Mouse (Mus musculus) embryonic facial prominence, embryonic 15.5 days (tissue): ENCODE data around the gene Ccdc42. TPM values are rescaled to one million over a fixed set of nuclear protein-coding genes. Genes with fewer than 3 reads are reported as not detected.

ENCODE experiments used
- ATAC-seq: fragments of 200-750 bp; cut with Nextera tagmentation; 2 replicates; pipeline ENCODE4 v1.8.0; 2017; ENCODE audit warnings: low read depth, moderate TSS enrichment; ENCODE audit not compliant: insufficient number of reproducible peaks, low FRiP score, low TSS enrichment
- H3K27ac ChIP-seq: fragments of 300-500 bp; sonication (generic); replicated peaks from 2 replicates; pipeline ENCODE4 v1.5.1; 2015; ENCODE audit warnings: mild to moderate bottlenecking, inconsistent platforms
- H3K27me3 ChIP-seq: fragments of 300-500 bp; sonication (generic); 2 replicates; pipeline ENCODE4 v1.6.1; 2015; ENCODE audit warnings: inconsistent platforms
- H3K36me3 ChIP-seq: fragments of 300-500 bp; sonication (generic); 2 replicates; pipeline ENCODE4 v1.6.1; 2015; ENCODE audit warnings: mild to moderate bottlenecking, inconsistent platforms
- H3K4me1 ChIP-seq: fragments of 300-500 bp; sonication (generic); 2 replicates; pipeline ENCODE4 v1.6.1; 2015; ENCODE audit warnings: inconsistent platforms
- H3K4me2 ChIP-seq: fragments of 300-500 bp; sonication (generic); replicated peaks from 2 replicates; pipeline ENCODE4 v1.6.1; 2015; ENCODE audit warnings: mild to moderate bottlenecking, inconsistent platforms
- H3K4me3 ChIP-seq: fragments of 300-500 bp; sonication (generic); replicated peaks from 2 replicates; pipeline ENCODE4 v1.5.1; 2015; ENCODE audit warnings: mild to moderate bottlenecking, inconsistent platforms
- H3K9ac ChIP-seq: fragments of 300-500 bp; sonication (generic); 2 replicates; pipeline ENCODE4 v1.6.1; 2015; ENCODE audit warnings: inconsistent platforms
- H3K9me3 ChIP-seq: fragments of 300-500 bp; sonication (generic); replicated peaks from 2 replicates; pipeline ENCODE4 v1.6.1; 2016; ENCODE audit warnings: inconsistent platforms
- WGBS: fragments of 180-500 bp; shearing (Covaris S2); methylation state at CpG from one replicate; pipeline ENCODE4 v1.1.7; 2015; 5-methylcytosine and 5-hydroxymethylcytosine counted together
- polyA plus RNA-seq: library from polyadenylated mRNA; unstranded; fragments of >200 nt; fragmentation: Nextera tagmentation; extraction: Ambion mirVana; gene quantifications from 2 replicates; pipeline ENCODE4 v1.2.1, GENCODE M21; 2015

The Ccdc42 gene
- polyA plus RNA-seq, 1 experiment from 2014 or later = not detected

GRCm38 (mm10) chr11:68613071-68613711 is 26.4 kb downstream of the Ccdc42 start:
- no peaks in the 10 kb centered on the region for H3K9me3 ChIP-seq
- no peaks in the 10 kb centered on the region for H3K27me3 ChIP-seq
- H3K4me1 ChIP-seq = peaks cover 17% of the 10 kb centered on the region
- H3K4me2 ChIP-seq = no peak overlapping the region
- no peak overlapping the region for H3K4me3 ChIP-seq
- no peak for ATAC-seq
- WGBS = 29% methylated on average over 5 of the region's 5 CpGs
- peak overlapping the region; percentile 51 for H3K27ac ChIP-seq
- no peaks in the 10 kb centered on the region for H3K36me3 ChIP-seq
- no peak overlapping the region for H3K9ac ChIP-seq

DNA sequence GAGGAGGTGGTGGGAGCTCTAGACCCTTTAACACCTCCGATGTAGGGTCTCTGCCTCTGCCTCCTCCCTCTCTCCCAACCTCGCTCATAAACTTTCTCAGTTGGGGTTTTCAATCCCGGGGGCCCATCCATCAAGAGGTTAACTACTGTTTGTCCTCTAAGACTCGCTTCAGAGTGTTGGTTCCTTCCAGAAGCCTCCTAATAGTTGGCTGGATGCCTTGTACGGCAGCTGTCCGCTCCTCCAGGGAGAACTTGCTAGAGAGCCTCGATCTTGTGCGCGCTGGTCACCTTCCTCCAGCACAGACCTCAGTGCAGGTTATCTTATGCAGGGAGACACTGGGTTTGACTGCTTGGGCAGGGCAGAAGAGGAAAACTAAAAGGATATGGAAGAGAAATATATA is 35.9 kb downstream of the Ccdc42 start:
- Histone ChIP-seq H3K27me3 (no peaks in the 10 kb centered on the region), H3K27ac (peak overlapping the region; percentile 58; the same call in 1 of the 2 replicates), H3K4me2 (peak overlapping the region; percentile 56), H3K9ac (no peak overlapping the region), H3K4me1 (peaks cover 24% of the 10 kb centered on the region), H3K36me3 (no peaks in the 10 kb centered on the region), H3K9me3 (no peaks in the 10 kb centered on the region), H3K4me3 (no peak overlapping the region)
- no peak for ATAC-seq
- WGBS = 77% methylated on average over 9 of the region's 9 CpGs

DNA sequence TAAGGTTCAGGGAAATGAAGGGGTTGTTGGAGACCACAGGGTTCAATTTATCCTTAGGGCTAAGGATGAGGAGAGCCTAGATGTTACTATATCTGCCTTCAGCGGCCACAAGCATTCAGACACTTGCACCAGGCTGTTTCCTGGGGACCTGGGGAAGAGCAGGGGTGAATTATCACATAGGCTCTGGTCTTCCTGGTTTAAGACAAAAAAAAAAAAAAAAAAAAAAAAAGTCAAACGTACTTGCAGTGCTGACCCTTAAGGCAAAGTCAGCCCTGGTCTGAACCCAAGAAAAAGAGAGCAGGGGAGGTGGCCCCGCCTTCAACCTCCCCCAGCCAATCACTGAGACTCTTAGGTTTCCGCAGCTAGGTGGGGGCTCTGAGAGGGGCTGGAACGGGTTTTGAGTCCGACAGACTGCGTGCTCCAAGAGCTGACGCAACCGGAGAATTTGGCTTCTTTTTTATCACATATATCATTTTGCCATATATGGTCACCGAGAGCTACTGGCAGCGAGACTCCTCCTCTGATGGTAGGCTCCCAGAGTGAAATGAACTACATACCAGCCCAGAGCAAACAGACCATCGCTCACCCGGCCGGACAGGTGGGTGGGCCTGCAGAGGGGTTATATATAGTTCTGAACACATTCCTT is 36.5 kb downstream of the Ccdc42 start:
- H3K4me3 ChIP-seq = peak overlapping the region; percentile 35
- ATAC-seq = peak; percentile 89
- H3K27ac ChIP-seq = peak overlapping the region; percentile 58
- peak overlapping the region; percentile 56 for H3K4me2 ChIP-seq
- H3K4me1 ChIP-seq = peaks cover 24% of the 10 kb centered on the region
- no peaks in the 10 kb centered on the region for H3K27me3 ChIP-seq
- H3K36me3 ChIP-seq = no peaks in the 10 kb centered on the region
- 2% methylated on average over 14 of the region's 14 CpGs for WGBS
- H3K9me3 ChIP-seq = no peaks in the 10 kb centered on the region
- no peak overlapping the region for H3K9ac ChIP-seq

- no peaks in the 10 kb centered on the region for H3K9me3 ChIP-seq
- H3K27ac ChIP-seq = peak overlapping the region; percentile 58
- H3K9ac ChIP-seq = no peak overlapping the region
- H3K4me1 ChIP-seq = peaks cover 24% of the 10 kb centered on the region
- H3K4me2 ChIP-seq = peak overlapping the region; percentile 56
- no peaks in the 10 kb centered on the region for H3K36me3 ChIP-seq
- ATAC-seq = peak; percentile 8; the same call in 1 of the 2 replicates
- WGBS = 8% methylated on average over 5 of the region's 5 CpGs
- no peaks in the 10 kb centered on the region for H3K27me3 ChIP-seq
- H3K4me3 ChIP-seq = peak overlapping the region; percentile 35
Observed at GRCm38 (mm10) chr11:68623871-68624258, 37.0 kb downstream of the Ccdc42 start.

DNA sequence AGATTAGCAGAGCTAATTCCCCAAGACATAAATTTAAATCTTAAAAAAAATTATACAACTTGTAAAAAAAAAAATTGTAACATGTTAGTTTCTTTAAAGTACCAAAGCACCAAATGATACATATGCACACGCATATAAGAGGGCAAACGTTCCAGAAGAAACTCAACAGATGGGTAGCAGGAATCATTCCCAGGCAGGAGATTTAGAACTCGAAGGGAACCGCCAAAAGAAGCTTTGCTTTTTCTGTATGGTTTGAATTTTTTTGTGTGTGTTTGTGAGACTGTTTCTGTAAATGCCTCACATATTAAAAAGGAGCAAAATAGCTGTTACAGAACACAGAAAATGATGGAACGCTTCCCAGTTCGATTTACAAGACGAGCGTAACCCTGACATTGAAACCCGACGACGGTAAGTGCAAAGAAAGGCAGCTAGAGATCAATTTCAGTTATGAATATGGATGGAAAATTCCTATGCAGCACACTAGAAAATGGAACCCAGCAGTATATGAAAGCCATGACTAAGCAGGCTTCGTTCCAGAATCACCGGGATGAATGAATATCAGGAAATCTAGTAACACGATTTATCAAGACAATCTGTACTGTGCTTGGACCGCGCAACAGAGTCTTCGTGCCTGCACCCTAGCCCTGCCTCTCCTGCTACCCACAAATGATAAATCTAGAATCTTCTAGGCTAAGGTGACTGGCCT is 44.9 kb downstream of the Ccdc42 start:
- H3K9ac ChIP-seq = no peak overlapping the region
- 33% methylated on average over 17 of the region's 17 CpGs for WGBS
- no peaks in the 10 kb centered on the region for H3K36me3 ChIP-seq
- 0 out of 2 replicates have a peak overlapping the region, but pooled peaks have one; percentile 0 for H3K4me2 ChIP-seq
- 0 out of 2 replicates have a peak, but pooled peaks cover 9% of the 10 kb centered on the region for H3K4me1 ChIP-seq
- no peaks in the 10 kb centered on the region for H3K9me3 ChIP-seq
- H3K4me3 ChIP-seq = no peak overlapping the region
- peak overlapping the region; percentile 63 for H3K27ac ChIP-seq
- ATAC-seq = no peak
- no peaks in the 10 kb centered on the region for H3K27me3 ChIP-seq

- H3K9ac ChIP-seq = no peak overlapping the region
- no peaks in the 10 kb centered on the region for H3K27me3 ChIP-seq
- no peak overlapping the region for H3K4me3 ChIP-seq
- WGBS = 22% methylated on average over 10 of the region's 10 CpGs
- H3K36me3 ChIP-seq = no peaks in the 10 kb centered on the region
- peak; percentile 76 for ATAC-seq
- peak overlapping the region; percentile 75 for H3K27ac ChIP-seq
- H3K4me2 ChIP-seq = peak overlapping the region; percentile 15; the same call in 1 of the 2 replicates
- H3K4me1 ChIP-seq = peaks cover 15% of the 10 kb centered on the region
- no peaks in the 10 kb centered on the region for H3K9me3 ChIP-seq
Observed at GRCm38 (mm10) chr11:68637861-68638615, 51.2 kb downstream of the Ccdc42 start.

DNA sequence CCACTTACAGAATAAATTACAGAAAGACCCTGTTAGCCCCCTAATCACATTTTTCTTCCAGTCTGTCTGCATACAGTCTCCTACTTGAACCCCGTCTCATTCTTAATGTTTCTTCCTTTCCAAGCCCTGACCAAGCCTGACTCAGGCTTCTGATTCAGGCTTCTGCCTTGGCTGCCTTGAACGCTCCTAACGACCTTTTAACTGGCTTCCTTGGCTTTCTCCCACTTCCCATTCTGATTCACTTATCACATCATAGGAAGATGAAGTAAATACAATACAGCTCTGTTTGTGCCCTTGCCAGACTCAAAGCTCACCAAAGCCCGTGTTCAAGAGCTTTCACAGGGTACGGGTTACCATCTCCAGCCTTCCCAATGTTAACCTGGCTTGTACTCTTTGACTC is 54.5 kb downstream of the Ccdc42 start:
- H3K4me2 ChIP-seq = no peak overlapping the region
- no peak overlapping the region for H3K4me3 ChIP-seq
- 77% methylated on average over 5 of the region's 5 CpGs for WGBS
- H3K36me3 ChIP-seq = no peaks in the 10 kb centered on the region
- ATAC-seq = no peak
- no peaks in the 10 kb centered on the region for H3K27me3 ChIP-seq
- no peaks in the 10 kb centered on the region for H3K9me3 ChIP-seq
- H3K9ac ChIP-seq = no peak overlapping the region
- peaks cover 15% of the 10 kb centered on the region for H3K4me1 ChIP-seq
- no peak overlapping the region for H3K27ac ChIP-seq

GRCm38 (mm10) chr11:68644781-68645180 is 58.0 kb downstream of the Ccdc42 start:
- no peak overlapping the region for H3K4me3 ChIP-seq
- no peaks in the 10 kb centered on the region for H3K27me3 ChIP-seq
- H3K4me2 ChIP-seq = no peak overlapping the region
- no peaks in the 10 kb centered on the region for H3K4me1 ChIP-seq
- H3K27ac ChIP-seq = no peak overlapping the region
- H3K36me3 ChIP-seq = no peaks in the 10 kb centered on the region
- WGBS = 58% methylated on average over 6 of the region's 6 CpGs
- no peak for ATAC-seq
- no peak overlapping the region for H3K9ac ChIP-seq
- no peaks in the 10 kb centered on the region for H3K9me3 ChIP-seq

Other genes with a start within 250 kb of the Ccdc42 start
- 12.5 and 15.8 TPM in 2 replicates for gene Ntn1, start 186.2 kb upstream of the Ccdc42 start, polyA plus RNA-seq
- gene Pik3r5, start 154.9 kb upstream of the Ccdc42 start, polyA plus RNA-seq = 0.55 and 1.0 TPM in 2 replicates
- 2.7 and 3.9 TPM in 2 replicates for gene Pik3r6, start 84.0 kb upstream of the Ccdc42 start, polyA plus RNA-seq
- gene Mfsd6l, start 30.8 kb upstream of the Ccdc42 start, polyA plus RNA-seq = 2.5 and 3.4 TPM in 2 replicates
- 87.8 and 94.2 TPM in 2 replicates for gene Myh10, start 104.5 kb downstream of the Ccdc42 start, polyA plus RNA-seq